Mouse (Mus musculus) limb, embryonic 13.5 days (tissue): Measurements from ENCODE around the gene Haghl. TPM values are rescaled to one million over a fixed set of nuclear protein-coding genes. Genes with fewer than 3 reads are reported as not detected.
A peak's percentile ranks its signal among the peaks of the same experiment; 100 is the strongest.

ENCODE experiments used
- ATAC-seq: fragments of 200-750 bp; cut with Nextera tagmentation; 2 replicates; pipeline ENCODE4 v1.8.0; 2017; ENCODE audit warnings: low read depth, moderate number of reproducible peaks, moderate TSS enrichment; ENCODE audit not compliant: low FRiP score
- H3K27ac ChIP-seq: fragments of 300-500 bp; sonication (generic); 2 replicates; pipeline ENCODE4 v1.5.1; 2015; ENCODE audit warnings: inconsistent platforms, mild to moderate bottlenecking, moderate library complexity
- H3K27me3 ChIP-seq: fragments of 300-500 bp; sonication (generic); 2 replicates; pipeline ENCODE4 v1.6.1; 2015; ENCODE audit warnings: mild to moderate bottlenecking, inconsistent platforms
- H3K36me3 ChIP-seq: fragments of 300-500 bp; sonication (generic); 2 replicates; pipeline ENCODE4 v1.6.1; 2015; ENCODE audit warnings: inconsistent platforms, mild to moderate bottlenecking, moderate library complexity
- H3K4me1 ChIP-seq: fragments of 300-500 bp; sonication (generic); 2 replicates; pipeline ENCODE4 v1.6.1; 2015; ENCODE audit warnings: inconsistent platforms
- H3K4me2 ChIP-seq: fragments of 300-500 bp; sonication (generic); replicated peaks from 2 replicates; pipeline ENCODE4 v1.6.1; 2015; ENCODE audit warnings: inconsistent platforms, mild to moderate bottlenecking, moderate library complexity
- H3K4me3 ChIP-seq: fragments of 300-500 bp; sonication (generic); 2 replicates; pipeline ENCODE4 v1.5.1; 2015; ENCODE audit warnings: moderate library complexity, mild to moderate bottlenecking, inconsistent platforms
- H3K9ac ChIP-seq: fragments of 300-500 bp; sonication (generic); 2 replicates; pipeline ENCODE4 v1.6.1; 2015; ENCODE audit warnings: mild to moderate bottlenecking, inconsistent platforms
- H3K9me3 ChIP-seq: fragments of 300-500 bp; sonication (generic); 2 replicates; pipeline ENCODE4 v1.6.1; 2016; ENCODE audit warnings: inconsistent platforms
- WGBS: fragments of 180-500 bp; shearing (Covaris S2); methylation state at CpG from one replicate; pipeline ENCODE4 v1.1.7; 2015; 5-methylcytosine and 5-hydroxymethylcytosine counted together
- polyA plus RNA-seq: library from polyadenylated mRNA; unstranded; fragments of >200 nt; fragmentation: Nextera tagmentation; extraction: Ambion mirVana; gene quantifications from 2 replicates; pipeline ENCODE4 v1.2.1, GENCODE M21; 2015

The Haghl gene
- polyA plus RNA-seq, 1 experiment from 2014 or later, result 85.1 TPM

DNA sequence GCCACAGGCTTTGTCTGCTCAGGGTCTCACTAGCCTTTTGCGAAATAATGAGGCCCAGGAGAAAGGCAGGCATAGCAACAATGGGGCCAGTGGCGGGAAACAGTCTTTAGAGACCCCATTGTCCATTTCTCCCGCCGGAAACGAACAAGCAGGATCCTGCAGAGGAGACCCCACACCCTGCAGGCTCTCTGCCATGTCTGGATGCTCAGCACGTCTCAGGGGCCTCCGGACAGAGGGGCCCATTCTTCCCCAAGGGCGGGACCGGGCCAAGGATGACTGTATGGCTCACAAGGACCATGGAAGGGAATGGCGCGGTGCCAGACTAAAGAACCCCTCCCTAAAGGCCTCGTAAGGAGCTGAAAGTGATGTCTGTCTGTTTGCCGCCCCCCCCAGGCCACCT is 8.7 kb upstream of the Haghl start:
- no peak overlapping the region for H3K9ac ChIP-seq
- no peaks in the 10 kb centered on the region for H3K9me3 ChIP-seq
- no peaks in the 10 kb centered on the region for H3K27me3 ChIP-seq
- H3K36me3 ChIP-seq, result peaks cover 8% of the 10 kb centered on the region
- 82% methylated on average over 13 of the region's 13 CpGs for WGBS
- peaks cover 54% of the 10 kb centered on the region for H3K4me1 ChIP-seq
- no peak overlapping the region for H3K27ac ChIP-seq
- no peak for ATAC-seq
- H3K4me3 ChIP-seq, result no peak overlapping the region
- no peak overlapping the region for H3K4me2 ChIP-seq

GRCm38 (mm10) chr17:25792615-25793014 is 7.1 kb upstream of the Haghl start, which contains the start of gene Fam173a:
TSS of gene Fam173a (minus strand) at chr17:25792901.
- peaks cover 20% of the 10 kb centered on the region for H3K36me3 ChIP-seq
- no peaks in the 10 kb centered on the region for H3K9me3 ChIP-seq
- 0% methylated on average over 14 of the region's 14 CpGs for WGBS
- peak; percentile 51 for ATAC-seq
- peak within 1 kb of the TSS; percentile 91 for H3K27ac ChIP-seq
- H3K4me2 ChIP-seq, result peak within 1 kb of the TSS; percentile 92
- peaks cover 53% of the 10 kb centered on the region for H3K4me1 ChIP-seq
- peak within 1 kb of the TSS; percentile 87 for H3K4me3 ChIP-seq
- H3K27me3 ChIP-seq, result no peaks in the 10 kb centered on the region
- peak within 1 kb of the TSS; percentile 81 for H3K9ac ChIP-seq

DNA sequence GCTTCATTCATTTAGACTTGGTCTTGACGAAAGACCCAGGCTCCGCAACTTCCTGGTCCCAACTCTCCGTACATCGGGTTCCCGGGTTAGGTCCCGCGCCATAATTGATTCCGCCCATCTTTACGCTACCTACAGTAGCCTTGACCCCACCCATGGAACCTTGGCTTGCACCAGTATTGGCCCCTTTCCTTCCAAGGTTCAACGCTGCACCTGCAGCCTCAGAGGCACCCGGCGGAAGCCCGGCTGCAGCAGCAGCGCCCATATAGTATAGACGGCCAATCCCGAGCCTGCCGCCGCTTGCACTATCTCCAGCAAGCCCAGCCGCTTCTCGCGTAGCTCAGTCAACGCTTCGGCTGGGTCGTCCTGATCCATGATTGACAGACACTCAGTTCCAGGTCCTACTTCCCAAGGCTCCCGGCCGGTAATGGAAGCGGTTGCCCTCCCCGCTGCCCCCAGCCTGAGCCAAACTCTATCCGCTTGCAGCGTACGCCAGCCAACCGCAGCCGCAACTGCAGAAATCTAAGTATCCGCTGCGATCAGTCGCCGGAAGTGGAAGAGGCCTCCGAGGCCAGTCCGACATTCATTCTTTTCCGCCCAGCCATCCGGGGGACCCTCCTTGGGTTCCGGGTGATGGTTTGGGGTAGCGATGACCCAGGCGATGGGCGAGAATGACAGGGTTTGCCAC is 6.5 kb upstream of the Haghl start:
- peak overlapping the region; percentile 81 for H3K9ac ChIP-seq
- H3K27ac ChIP-seq, result peak overlapping the region; percentile 91
- peak overlapping the region; percentile 92 for H3K4me2 ChIP-seq
- H3K27me3 ChIP-seq, result no peaks in the 10 kb centered on the region
- H3K36me3 ChIP-seq, result peaks cover 23% of the 10 kb centered on the region
- peak; percentile 57 for ATAC-seq
- H3K9me3 ChIP-seq, result no peaks in the 10 kb centered on the region
- peaks cover 48% of the 10 kb centered on the region for H3K4me1 ChIP-seq
- H3K4me3 ChIP-seq, result peak overlapping the region; percentile 87
- WGBS, result under 1% methylated on average over 45 of the region's 45 CpGs

DNA sequence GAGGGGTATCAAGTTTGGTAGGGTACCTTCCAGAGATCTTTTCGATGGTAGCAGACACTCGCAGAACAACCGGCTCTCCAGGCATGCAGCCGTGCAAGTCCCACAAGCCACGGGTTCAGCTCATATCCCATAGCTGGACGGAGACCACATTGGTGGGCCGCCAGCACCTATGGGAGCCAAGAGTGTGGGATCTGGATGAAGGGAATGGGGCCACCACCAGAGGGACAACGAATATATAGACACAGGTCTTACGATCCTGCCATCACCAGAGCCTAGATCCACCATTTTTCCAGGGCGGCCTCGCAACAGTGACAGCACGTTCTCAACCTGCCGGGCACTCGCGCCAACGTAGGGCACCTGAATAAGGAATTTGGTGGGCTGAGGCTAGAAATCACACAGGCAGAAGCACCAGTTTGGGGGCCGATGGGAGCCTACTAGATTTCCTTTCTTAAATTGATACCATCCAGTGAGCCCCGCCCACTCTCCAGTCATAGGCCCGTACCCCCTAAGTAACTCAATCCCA is 5.9 kb upstream of the Haghl start:
- Histone ChIP-seq H3K4me2 (peak overlapping the region; percentile 92), H3K4me3 (peak overlapping the region; percentile 87), H3K36me3 (peaks cover 23% of the 10 kb centered on the region), H3K9me3 (no peaks in the 10 kb centered on the region), H3K4me1 (peaks cover 47% of the 10 kb centered on the region), H3K9ac (peak overlapping the region; percentile 81), H3K27ac (peak overlapping the region; percentile 91; the same call in 1 of the 2 replicates), H3K27me3 (no peaks in the 10 kb centered on the region)
- ATAC-seq, result 0 out of 2 replicates have a peak, but pooled peaks have one; percentile 2
- WGBS, result 27% methylated on average over 19 of the region's 19 CpGs

GRCm38 (mm10) chr17:25786781-25787504 is 1.5 kb upstream of the Haghl start:
- Histone ChIP-seq H3K4me1 (peaks cover 33% of the 10 kb centered on the region), H3K27me3 (no peaks in the 10 kb centered on the region), H3K27ac (no peak overlapping the region), H3K9ac (no peak overlapping the region), H3K4me2 (no peak overlapping the region), H3K36me3 (peaks cover 46% of the 10 kb centered on the region), H3K4me3 (no peak overlapping the region), H3K9me3 (no peaks in the 10 kb centered on the region)
- ATAC-seq, result no peak
- 90% methylated on average over 9 of the region's 9 CpGs for WGBS

DNA sequence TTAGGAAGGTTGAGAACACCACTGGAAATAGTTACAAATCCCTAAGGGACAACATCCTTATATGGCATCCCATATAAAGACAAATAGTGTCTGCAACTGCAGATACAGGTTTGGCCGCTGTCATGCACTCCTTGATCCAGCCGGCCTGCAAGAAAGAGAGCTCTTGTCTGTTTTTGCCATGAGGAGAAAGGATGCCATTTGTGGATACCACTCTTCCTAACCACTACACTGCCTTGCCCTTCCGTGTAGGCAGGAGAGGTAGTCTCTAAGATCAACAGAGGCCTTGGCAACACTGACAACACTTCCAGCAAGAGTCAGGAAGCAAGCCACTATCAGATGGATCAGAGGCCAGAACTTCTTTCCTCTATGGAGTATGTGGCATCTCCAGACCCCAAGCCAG is 807 bp upstream of the Haghl start, which contains the start of gene Ccdc78:
Gene Ccdc78 (plus strand): TSS at position 301 of the 400 bp plus-strand sequence.
- no peak for ATAC-seq
- H3K36me3 ChIP-seq, result peaks cover 52% of the 10 kb centered on the region

DNA sequence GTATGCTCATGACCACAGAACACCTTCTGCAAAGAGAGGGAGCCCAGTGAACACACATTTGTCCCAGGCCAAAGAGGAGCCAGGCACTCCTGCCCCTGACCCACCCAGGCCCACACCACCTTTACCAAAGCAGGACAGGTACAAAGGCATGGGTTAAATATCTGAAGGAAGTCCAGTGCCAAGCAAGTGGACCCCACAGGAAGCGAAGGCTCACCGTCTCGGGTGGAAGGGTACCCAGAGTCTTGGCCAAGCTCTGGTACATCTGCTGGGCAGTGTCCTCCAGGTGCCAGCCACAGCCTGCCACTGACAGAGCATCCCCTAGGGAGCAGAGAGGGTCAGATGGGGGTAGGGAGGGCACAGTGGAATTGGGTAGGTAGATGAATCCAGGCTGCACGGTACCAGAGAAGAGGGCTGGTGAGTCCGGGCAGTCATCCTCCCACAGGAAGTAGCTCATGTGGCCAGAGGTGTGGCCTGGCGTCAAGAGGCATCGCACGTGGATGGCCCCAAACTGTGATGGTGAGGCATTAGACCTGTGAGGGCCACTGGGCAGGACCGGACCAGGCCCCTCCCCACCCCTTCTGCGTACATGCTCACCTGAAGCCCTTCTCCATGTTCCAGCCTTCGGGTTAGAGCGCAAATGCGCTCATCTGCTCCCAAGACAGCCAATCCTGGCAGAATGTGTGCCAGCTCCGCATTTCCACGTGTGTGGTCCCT is 1.5 kb downstream of the Haghl start:
- Histone ChIP-seq H3K27me3 (no peaks in the 10 kb centered on the region), H3K4me1 (peaks cover 18% of the 10 kb centered on the region), H3K36me3 (peaks cover 64% of the 10 kb centered on the region), H3K9ac (peak overlapping the region; percentile 90), H3K4me2 (peak overlapping the region; percentile 86), H3K27ac (no peak overlapping the region), H3K4me3 (peak overlapping the region; percentile 73), H3K9me3 (no peaks in the 10 kb centered on the region)
- WGBS, result 79% methylated on average over 15 of the region's 15 CpGs
- ATAC-seq, result no peak

More for the DNA sequence above, 807 bp upstream of the Haghl start, which contains the start of gene Ccdc78:
- Histone ChIP-seq H3K9me3 (no peaks in the 10 kb centered on the region), H3K27me3 (no peaks in the 10 kb centered on the region), H3K9ac (peak within 1 kb of the TSS; percentile 90), H3K27ac (peak within 1 kb of the TSS; percentile 92), H3K4me3 (peak within 1 kb of the TSS; percentile 73), H3K4me1 (peaks cover 27% of the 10 kb centered on the region), H3K4me2 (peak within 1 kb of the TSS; percentile 86)
- WGBS, result 76% methylated on average over 3 of the region's 3 CpGs

GRCm38 (mm10) chr17:25783086-25783485 is 2.4 kb downstream of the Haghl start:
- Histone ChIP-seq H3K4me1 (peaks cover 18% of the 10 kb centered on the region), H3K27ac (no peak overlapping the region), H3K9me3 (no peaks in the 10 kb centered on the region), H3K9ac (peak overlapping the region; percentile 48), H3K4me3 (no peak overlapping the region), H3K36me3 (peaks cover 64% of the 10 kb centered on the region), H3K27me3 (no peaks in the 10 kb centered on the region), H3K4me2 (no peak overlapping the region)
- WGBS, result 77% methylated on average over 7 of the region's 7 CpGs
- no peak for ATAC-seq

GRCm38 (mm10) chr17:25781339-25781738 is 4.1 kb downstream of the Haghl start:
- H3K9me3 ChIP-seq, result no peaks in the 10 kb centered on the region
- WGBS, result 74% methylated on average over 6 of the region's 6 CpGs
- H3K9ac ChIP-seq, result no peak overlapping the region
- H3K4me3 ChIP-seq, result no peak overlapping the region
- no peak for ATAC-seq
- peaks cover 70% of the 10 kb centered on the region for H3K36me3 ChIP-seq
- no peak overlapping the region for H3K4me2 ChIP-seq
- no peak overlapping the region for H3K27ac ChIP-seq
- H3K27me3 ChIP-seq, result no peaks in the 10 kb centered on the region
- peaks cover 18% of the 10 kb centered on the region for H3K4me1 ChIP-seq

DNA sequence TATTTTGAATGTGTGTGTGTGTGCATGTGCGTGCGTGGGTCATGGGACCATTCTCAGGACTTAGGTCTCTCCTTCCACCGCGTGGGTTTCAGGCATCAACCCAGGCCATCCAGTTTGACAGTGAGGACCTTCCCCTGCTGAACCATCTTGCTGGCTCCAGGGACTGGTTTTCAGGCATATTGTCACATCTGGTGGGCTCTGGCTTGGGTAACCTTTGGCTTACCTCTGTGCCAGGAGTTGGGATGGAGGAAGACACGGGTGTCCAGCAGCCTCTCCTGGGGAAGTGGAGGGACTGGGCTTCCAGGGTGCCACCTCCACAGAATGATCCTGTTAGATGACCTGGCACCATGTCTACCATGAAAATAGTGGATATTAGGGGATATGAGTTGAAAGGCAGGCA is 7.5 kb downstream of the Haghl start:
- no peak overlapping the region for H3K4me3 ChIP-seq
- ATAC-seq, result no peak
- WGBS, result 92% methylated on average over 5 of the region's 5 CpGs
- no peaks in the 10 kb centered on the region for H3K9me3 ChIP-seq
- peaks cover 58% of the 10 kb centered on the region for H3K36me3 ChIP-seq
- H3K4me1 ChIP-seq, result peaks cover 9% of the 10 kb centered on the region
- no peak overlapping the region for H3K27ac ChIP-seq
- H3K4me2 ChIP-seq, result no peak overlapping the region
- no peaks in the 10 kb centered on the region for H3K27me3 ChIP-seq
- H3K9ac ChIP-seq, result no peak overlapping the region

GRCm38 (mm10) chr17:25775318-25776062 is 10.0 kb downstream of the Haghl start:
- 81% methylated on average over 10 of the region's 10 CpGs for WGBS
- no peak for ATAC-seq
- no peaks in the 10 kb centered on the region for H3K27me3 ChIP-seq
- H3K4me2 ChIP-seq, result no peak overlapping the region
- H3K4me3 ChIP-seq, result no peak overlapping the region
- no peaks in the 10 kb centered on the region for H3K9me3 ChIP-seq
- H3K36me3 ChIP-seq, result peaks cover 34% of the 10 kb centered on the region
- peaks cover 9% of the 10 kb centered on the region for H3K4me1 ChIP-seq
- no peak overlapping the region for H3K9ac ChIP-seq
- H3K27ac ChIP-seq, result no peak overlapping the region
